Mouse (Mus musculus) mouse embryonic stem cell (cell line): ENCODE data around the gene Gabarap.
"Not testable (repeated sequence)": the region's sequence is repeated elsewhere in the genome, so short reads cannot be mapped to it uniquely, and the experiment has no call there.

Source experiments
- in situ Hi-C, 2 experiments: fragments of 300-500 bp; cut with MboI; formaldehyde crosslinking; loops; 1 replicate in 1 of 2; 3 replicates in 1 of 2; pipeline ENCODE4 v1.14.3; 2019 to 2020; ENCODE audit warnings: low sequenced_read_pairs in 2 of 2, low pct_unique_long_range_greater_than_20kb in 1 of 2, mixed read lengths in 1 of 2; ENCODE audit not compliant: unreplicated experiment in 1 of 2

Gabarap gene

GRCm38 (mm10) chr11:69990850-69991691, at the start of gene Gabarap:
Gabarap (plus strand) TSS chr11:69991143.
- in situ Hi-C loops, result no loop called here

- in situ Hi-C loops, result no loop called here
Observed at GRCm38 (mm10) chr11:69945216-69945615, 45.7 kb upstream of the Gabarap start.

GRCm38 (mm10) chr11:69945997-69946891, 44.7 kb upstream of the Gabarap start:
- in situ Hi-C loops, result no loop called here

GRCm38 (mm10) chr11:69947337-69948065, 43.4 kb upstream of the Gabarap start:
- in situ Hi-C loops, result no loop called here

- in situ Hi-C loops, result no loop called here
Observed at GRCm38 (mm10) chr11:69948066-69948762, 42.7 kb upstream of the Gabarap start, which contains the start of gene Slc2a4. Slc2a4 (minus strand) TSS chr11:69948188.

GRCm38 (mm10) chr11:69948763-69949150, 42.2 kb upstream of the Gabarap start:
- in situ Hi-C loops, result no loop called here

- in situ Hi-C loops, result no loop called here
Observed at GRCm38 (mm10) chr11:69950807-69951459, 40.0 kb upstream of the Gabarap start.

GRCm38 (mm10) chr11:69952274-69952673, 38.7 kb upstream of the Gabarap start:
- in situ Hi-C loops, result no loop called here

- in situ Hi-C loops, result no loop called here
Observed at GRCm38 (mm10) chr11:69953267-69953915, 37.6 kb upstream of the Gabarap start.

GRCm38 (mm10) chr11:69955618-69956017, 35.3 kb upstream of the Gabarap start:
- in situ Hi-C loops, result not testable (repeated sequence)

- in situ Hi-C loops, result no loop called here
Observed at GRCm38 (mm10) chr11:69956218-69956617, 34.7 kb upstream of the Gabarap start.

GRCm38 (mm10) chr11:69960616-69961015, 30.3 kb upstream of the Gabarap start:
- in situ Hi-C loops, result no loop called here

GRCm38 (mm10) chr11:69961841-69962240, 29.1 kb upstream of the Gabarap start:
- in situ Hi-C loops, result no loop called here

- in situ Hi-C loops, result no loop called here
Observed at GRCm38 (mm10) chr11:69964650-69965270, 26.2 kb upstream of the Gabarap start, which contains the start of gene Cldn7. Cldn7 (plus strand) TSS chr11:69964779.

- in situ Hi-C loops, result no loop called here
Observed at GRCm38 (mm10) chr11:69965271-69966005, 25.5 kb upstream of the Gabarap start.
